Mouse (Mus musculus) heart, embryonic 11.5 days (tissue): Measurements from ENCODE around the gene Tinagl1. TPM values are rescaled to one million over a fixed set of nuclear protein-coding genes. Genes with fewer than 3 reads are reported as not detected.

Experiments
- ATAC-seq: fragments of 200-750 bp; cut with Nextera tagmentation; replicated peaks from 2 replicates; pipeline ENCODE4 v1.8.0; 2017; ENCODE audit warnings: moderate library complexity; ENCODE audit not compliant: insufficient number of reproducible peaks, low FRiP score, low TSS enrichment
- H3K27ac ChIP-seq: fragments of 300-500 bp; sonication (generic); 2 replicates; pipeline ENCODE4 v1.5.1; 2014; ENCODE audit warnings: mild to moderate bottlenecking, low read depth, low read length
- H3K27me3 ChIP-seq: fragments of 300-500 bp; sonication (generic); 2 replicates; pipeline ENCODE4 v1.6.1; 2014; ENCODE audit warnings: mild to moderate bottlenecking, low read length, mixed read lengths; ENCODE audit not compliant: control insufficient read depth, insufficient read depth
- H3K36me3 ChIP-seq: fragments of 300-500 bp; sonication (generic); 2 replicates; pipeline ENCODE4 v1.6.1; 2014; ENCODE audit warnings: mild to moderate bottlenecking, low read length, moderate library complexity, mixed read lengths; ENCODE audit not compliant: control insufficient read depth, insufficient read depth
- H3K4me1 ChIP-seq: fragments of 300-500 bp; sonication (generic); 2 replicates; pipeline ENCODE4 v1.6.1; 2014; ENCODE audit warnings: low read length; ENCODE audit not compliant: control insufficient read depth, insufficient read depth
- H3K4me2 ChIP-seq: fragments of 300-500 bp; sonication (generic); 2 replicates; pipeline ENCODE4 v1.6.1; 2014; ENCODE audit warnings: mild to moderate bottlenecking, moderate library complexity
- H3K4me3 ChIP-seq: fragments of 300-500 bp; sonication (generic); 2 replicates; pipeline ENCODE4 v1.5.1; 2014; ENCODE audit warnings: low read depth, low read length
- H3K9ac ChIP-seq: fragments of 300-500 bp; sonication (generic); 2 replicates; pipeline ENCODE4 v1.6.1; 2014; ENCODE audit warnings: mild to moderate bottlenecking, low read depth, low read length, moderate library complexity
- H3K9me3 ChIP-seq: fragments of 300-500 bp; sonication (generic); replicated peaks from 2 replicates; pipeline ENCODE4 v1.6.1; 2016; ENCODE audit warnings: low read length; ENCODE audit not compliant: control insufficient read depth
- WGBS: fragments of 180-500 bp; shearing (Covaris S2); extraction: QIAGEN DNeasy Blood & Tissue Kit; methylation state at CpG from one replicate; pipeline ENCODE4 v1.1.7; 2014; ENCODE audit not compliant: insufficient replicate concordance; 5-methylcytosine and 5-hydroxymethylcytosine counted together
- polyA plus RNA-seq: library from polyadenylated mRNA; unstranded; fragments of >200 nt; fragmentation: Nextera tagmentation; extraction: Ambion mirVana; gene quantifications from 2 replicates; pipeline ENCODE4 v1.2.1, GENCODE M21; 2014

The Tinagl1 gene
- polyA plus RNA-seq, 1 experiment from 2014 or later = 31.0 TPM

GRCm38 (mm10) chr4:130198694-130199670 lies 24.1 kb upstream of the Tinagl1 start:
- no peak for ATAC-seq
- H3K27me3 ChIP-seq = peaks cover 21% of the 10 kb centered on the region
- 0 out of 2 replicates have a peak, but pooled peaks cover 2% of the 10 kb centered on the region for H3K4me1 ChIP-seq
- H3K4me3 ChIP-seq = peak overlapping the region; percentile 30
- peak overlapping the region; percentile 46; the same call in 1 of the 2 replicates for H3K9ac ChIP-seq
- no peaks in the 10 kb centered on the region for H3K36me3 ChIP-seq
- peak overlapping the region; percentile 72 for H3K4me2 ChIP-seq
- no peak overlapping the region for H3K27ac ChIP-seq
- 12% methylated on average over 35 of the region's 35 CpGs for whole genome bisulfite sequencing
- no peaks in the 10 kb centered on the region for H3K9me3 ChIP-seq

- 62% methylated on average over 7 of the region's 8 CpGs for WGBS
- Histone ChIP-seq H3K4me1 (0 out of 2 replicates have a peak, but pooled peaks cover 2% of the 10 kb centered on the region), H3K27me3 (peaks cover 21% of the 10 kb centered on the region)
Measured at GRCm38 (mm10) chr4:130196542-130196941, 21.6 kb upstream of the Tinagl1 start.

GRCm38 (mm10) chr4:130195924-130196323 lies 21.0 kb upstream of the Tinagl1 start:
- no peaks in the 10 kb centered on the region for H3K36me3 ChIP-seq
- no peak overlapping the region for H3K9ac ChIP-seq
- 0 out of 2 replicates have a peak, but pooled peaks cover 2% of the 10 kb centered on the region for H3K4me1 ChIP-seq
- no peak for ATAC-seq
- H3K27ac ChIP-seq = no peak overlapping the region
- H3K4me2 ChIP-seq = no peak overlapping the region
- no peak overlapping the region for H3K4me3 ChIP-seq
- H3K9me3 ChIP-seq = no peaks in the 10 kb centered on the region
- peaks cover 20% of the 10 kb centered on the region for H3K27me3 ChIP-seq
- WGBS = 66% methylated on average over 13 of the region's 13 CpGs

More at GRCm38 (mm10) chr4:130196542-130196941, 21.6 kb upstream of the Tinagl1 start:
- no peak overlapping the region for H3K27ac ChIP-seq
- no peak overlapping the region for H3K4me2 ChIP-seq
- H3K36me3 ChIP-seq = no peaks in the 10 kb centered on the region
- H3K9ac ChIP-seq = no peak overlapping the region
- no peaks in the 10 kb centered on the region for H3K9me3 ChIP-seq
- ATAC-seq = no peak
- no peak overlapping the region for H3K4me3 ChIP-seq

- Histone ChIP-seq H3K27ac (no peak overlapping the region), H3K9me3 (no peaks in the 10 kb centered on the region), H3K27me3 (peaks cover 2% of the 10 kb centered on the region; the same call in 1 of the 2 replicates), H3K4me2 (no peak overlapping the region), H3K4me1 (no peaks in the 10 kb centered on the region), H3K9ac (no peak overlapping the region), H3K4me3 (no peak overlapping the region), H3K36me3 (no peaks in the 10 kb centered on the region)
- ATAC-seq = no peak
- WGBS = 45% methylated on average over 9 of the region's 9 CpGs
Measured at GRCm38 (mm10) chr4:130192266-130192665, 17.3 kb upstream of the Tinagl1 start.

- H3K4me1 ChIP-seq = no peaks in the 10 kb centered on the region
- WGBS = 61% methylated on average over 7 of the region's 7 CpGs
Measured at GRCm38 (mm10) chr4:130189606-130190005, 14.7 kb upstream of the Tinagl1 start.

GRCm38 (mm10) chr4:130188806-130189297 lies 13.9 kb upstream of the Tinagl1 start:
- Histone ChIP-seq H3K9me3 (no peaks in the 10 kb centered on the region), H3K36me3 (no peaks in the 10 kb centered on the region), H3K4me2 (peak overlapping the region; percentile 58), H3K4me1 (no peaks in the 10 kb centered on the region), H3K9ac (no peak overlapping the region), H3K4me3 (peak overlapping the region; percentile 22; the same call in 1 of the 2 replicates), H3K27me3 (peaks cover 2% of the 10 kb centered on the region), H3K27ac (no peak overlapping the region)
- ATAC-seq = no peak
- WGBS = 2% methylated on average over 13 of the region's 13 CpGs

More at GRCm38 (mm10) chr4:130189606-130190005, 14.7 kb upstream of the Tinagl1 start:
- H3K36me3 ChIP-seq = no peaks in the 10 kb centered on the region
- H3K9ac ChIP-seq = no peak overlapping the region
- H3K27me3 ChIP-seq = no peaks in the 10 kb centered on the region
- H3K9me3 ChIP-seq = no peaks in the 10 kb centered on the region
- no peak for ATAC-seq
- no peak overlapping the region for H3K4me3 ChIP-seq
- no peak overlapping the region for H3K27ac ChIP-seq
- H3K4me2 ChIP-seq = no peak overlapping the region

- Histone ChIP-seq H3K9ac (no peak overlapping the region), H3K27me3 (peaks cover 5% of the 10 kb centered on the region), H3K9me3 (no peaks in the 10 kb centered on the region), H3K36me3 (no peaks in the 10 kb centered on the region), H3K4me1 (peaks cover 5% of the 10 kb centered on the region; the same call in 1 of the 2 replicates), H3K27ac (no peak overlapping the region), H3K4me2 (no peak overlapping the region), H3K4me3 (no peak overlapping the region)
- ATAC-seq = no peak
- 60% methylated on average over 12 of the region's 12 CpGs for WGBS
Measured at GRCm38 (mm10) chr4:130186891-130187290, 12.0 kb upstream of the Tinagl1 start.

GRCm38 (mm10) chr4:130186450-130186849 lies 11.5 kb upstream of the Tinagl1 start:
- H3K36me3 ChIP-seq = no peaks in the 10 kb centered on the region
- peaks cover 5% of the 10 kb centered on the region for H3K27me3 ChIP-seq
- WGBS = 68% methylated on average over 9 of the region's 9 CpGs
- ATAC-seq = no peak
- H3K4me1 ChIP-seq = peaks cover 9% of the 10 kb centered on the region; the same call in 1 of the 2 replicates
- no peaks in the 10 kb centered on the region for H3K9me3 ChIP-seq
- no peak overlapping the region for H3K9ac ChIP-seq
- H3K27ac ChIP-seq = no peak overlapping the region
- no peak overlapping the region for H3K4me3 ChIP-seq
- no peak overlapping the region for H3K4me2 ChIP-seq
